Mouse (Mus musculus) kidney, postnatal 4 days (tissue): ENCODE data around the gene Umodl1.

Experiments used
- DNase-seq, 2 experiments: peaks; one replicate each; pipeline ENCODE4 v3.0.0; 2021; ENCODE audit warnings: mixed read lengths in 2 of 2

The Umodl1 gene

GRCm38 (mm10) chr17:31039626-31040025 lies 85.2 kb downstream of the Umodl1 start:
- no peak for DNase-seq

- DNase-seq = no peak
These were observed 86.0 kb downstream of the Umodl1 start for GRCm38 (mm10) chr17:31040421-31040820.

DNA sequence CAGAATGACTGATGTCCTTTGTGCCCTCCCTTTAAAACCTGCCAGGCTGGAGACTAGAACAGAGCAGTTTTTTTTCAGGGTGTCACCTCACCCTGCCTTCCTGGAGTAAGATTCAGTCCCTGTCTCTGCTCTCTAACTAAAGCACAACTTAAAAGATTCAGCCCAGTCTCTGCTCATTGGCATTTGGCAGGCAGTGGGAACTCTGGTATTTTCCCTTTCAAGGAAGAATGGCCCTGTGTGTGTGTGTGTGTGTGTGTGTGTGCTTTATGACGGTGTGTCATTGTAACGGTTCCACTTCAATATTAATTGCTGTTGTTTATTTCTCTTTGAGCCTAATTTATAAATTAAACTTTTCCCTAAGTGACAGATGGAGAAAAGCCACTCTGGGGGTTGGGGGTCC lies 88.3 kb downstream of the Umodl1 start:
- no peak for DNase-seq

DNA sequence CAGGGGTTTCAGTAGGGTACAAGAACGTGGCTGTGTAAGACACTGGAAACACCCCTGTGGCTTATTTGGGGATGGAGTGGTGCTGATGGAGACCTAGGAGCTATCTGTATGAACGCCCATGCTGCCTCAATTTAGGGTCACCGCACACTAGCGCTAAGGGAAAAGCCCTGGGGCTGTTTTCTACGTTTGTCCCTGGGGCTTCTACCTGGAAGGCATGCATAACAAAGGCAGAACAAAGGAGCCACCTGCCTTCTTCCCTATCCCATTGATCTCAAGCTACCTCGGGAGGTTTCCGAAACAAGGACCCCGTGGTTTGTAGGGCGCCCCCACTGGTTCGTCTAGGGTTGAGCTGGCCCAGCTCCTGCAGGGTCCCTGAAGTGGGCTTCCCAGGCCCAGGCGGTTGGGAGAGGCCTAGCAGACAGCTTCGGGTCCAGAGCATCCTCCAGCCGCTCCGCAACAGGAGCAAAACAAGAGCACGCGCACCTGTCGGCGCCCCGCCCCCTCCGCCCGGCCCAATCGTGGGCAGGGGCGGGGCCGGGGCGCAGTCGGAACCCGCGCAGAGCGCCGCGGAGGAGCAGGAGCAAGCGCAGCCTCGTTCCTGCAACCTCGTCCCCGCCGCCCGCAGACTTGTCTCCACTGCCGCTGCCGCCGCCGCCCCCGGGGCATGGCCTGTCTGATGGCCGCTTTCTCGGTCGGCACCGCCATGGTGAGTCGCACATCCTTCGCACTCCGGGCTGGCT lies 102.9 kb downstream of the Umodl1 start, which contains the start of gene Abcg1:
TSS of gene Abcg1 (plus strand) at position 525 of the 740 bp plus-strand sequence.
- DNase-seq = peak; percentile 69 to 78

DNA sequence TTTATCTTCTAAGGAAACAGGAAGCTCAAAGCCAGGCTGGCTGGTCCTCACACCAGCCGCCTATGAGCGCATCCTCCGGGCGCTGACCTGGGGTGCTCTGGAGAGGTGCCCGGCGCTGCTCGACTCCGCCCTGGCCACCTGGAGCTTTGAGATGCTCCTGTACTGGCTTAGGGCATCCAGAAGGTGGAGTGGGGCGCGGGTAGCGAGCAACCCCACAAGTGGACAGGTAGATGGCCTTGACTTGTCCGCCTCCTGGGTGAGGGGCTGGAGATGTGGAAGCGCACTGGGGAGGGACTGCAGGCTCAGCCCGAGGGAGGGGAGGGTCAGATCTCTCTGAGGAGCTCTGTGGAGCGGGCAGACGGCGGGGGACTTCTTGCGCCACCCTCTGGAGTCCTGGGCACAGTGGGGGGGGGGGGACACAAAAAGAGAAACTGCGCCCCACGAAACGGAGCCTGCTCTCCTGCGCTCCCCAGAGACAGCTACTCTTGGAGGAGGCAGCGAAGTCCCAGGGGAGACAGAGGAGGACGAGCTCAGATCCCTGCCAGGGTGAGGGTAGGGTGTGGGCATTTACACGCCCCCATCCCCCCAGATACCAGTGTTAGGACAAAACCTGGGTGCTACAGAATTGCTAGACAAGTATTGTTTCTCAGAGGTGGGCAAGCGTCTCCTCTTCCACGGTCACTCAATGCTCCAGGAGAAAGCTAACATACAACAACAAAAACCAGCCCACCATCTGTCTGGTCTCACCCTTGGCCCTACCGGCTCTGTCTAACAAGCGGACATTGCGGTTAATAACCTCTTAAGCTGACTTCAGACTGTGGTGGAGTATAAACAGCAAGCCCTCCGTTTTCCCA lies 103.7 kb downstream of the Umodl1 start:
- DNase-seq = no peak

GRCm38 (mm10) chr17:31058745-31059085 lies 104.3 kb downstream of the Umodl1 start:
- peak; percentile 51 to 66 for DNase-seq

DNA sequence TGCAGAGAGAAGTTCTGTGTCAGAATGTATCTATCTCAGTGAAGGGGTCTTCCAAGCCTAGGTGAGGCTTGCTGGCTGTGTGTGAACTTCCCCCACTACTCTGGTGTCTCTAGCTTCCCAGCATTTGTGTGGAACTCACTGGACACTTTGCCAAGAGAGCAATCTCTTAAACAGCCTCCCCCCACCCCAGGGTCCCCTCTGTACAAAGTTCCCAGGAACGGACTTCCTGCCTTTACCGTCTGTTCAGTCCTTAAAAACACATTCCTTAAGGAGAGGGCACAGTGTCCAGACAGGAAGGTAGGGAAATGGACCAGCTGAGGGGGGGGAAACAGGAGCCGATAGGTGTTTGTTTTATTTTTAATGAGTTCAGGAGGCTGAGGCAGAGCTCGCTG lies 105.8 kb downstream of the Umodl1 start:
- no peak for DNase-seq
